Mouse (Mus musculus) heart, adult 18-20 months (tissue): ENCODE results near the gene Guca2b. TPM values are rescaled to one million over a fixed set of nuclear protein-coding genes. Genes with fewer than 3 reads are reported as not detected.

Experiments used
- total RNA-seq, 2 experiments: library from RNA; stranded (reverse); gene quantifications; 2 replicates each; pipeline ENCODE4 v1.2.3; 2021

The Guca2b gene
- total RNA-seq, 2 experiments from 2014 or later: 0.51 to 0.65 TPM

Other genes starting within 250 kb of the Guca2b start
- gene Ccdc30, start 243.4 kb downstream of the Guca2b start, total RNA-seq: under 1 TPM in 1 of 2 experiments, not detected in 1; 0.59 TPM
- gene Ppcs, start 236.5 kb downstream of the Guca2b start, total RNA-seq: 10 to 100 TPM; 11.4 to 12.6 TPM
- not detected for gene Zmynd12, start 236.1 kb downstream of the Guca2b start, total RNA-seq
- 1 to 10 TPM in 1 of 2 experiments, under 1 TPM in 1; 0.57 to 1.3 TPM for gene Rimkla, start 166.3 kb downstream of the Guca2b start, total RNA-seq
- 10 to 100 TPM; 29.2 to 30.1 TPM for gene Foxj3, start 122.0 kb downstream of the Guca2b start, total RNA-seq
- 1 to 10 TPM; 6.5 to 7.8 TPM for gene Frg2f1, start 119.4 kb downstream of the Guca2b start, total RNA-seq
- gene Guca2a, start 21.2 kb downstream of the Guca2b start, total RNA-seq: not detected
- gene Hivep3, start 74.8 kb upstream of the Guca2b start, total RNA-seq: 1 to 10 TPM; 5.3 to 6.8 TPM